Mouse (Mus musculus) spleen, postnatal 36 days (tissue): ENCODE data around the gene Trim67.

Experiments used
- DNase-seq, 2 experiments: peaks; one replicate each; pipeline ENCODE4 v3.0.0; 2022; ENCODE audit warnings: low spot score in 2 of 2, mixed read lengths in 1 of 2

Gene Trim67

DNA sequence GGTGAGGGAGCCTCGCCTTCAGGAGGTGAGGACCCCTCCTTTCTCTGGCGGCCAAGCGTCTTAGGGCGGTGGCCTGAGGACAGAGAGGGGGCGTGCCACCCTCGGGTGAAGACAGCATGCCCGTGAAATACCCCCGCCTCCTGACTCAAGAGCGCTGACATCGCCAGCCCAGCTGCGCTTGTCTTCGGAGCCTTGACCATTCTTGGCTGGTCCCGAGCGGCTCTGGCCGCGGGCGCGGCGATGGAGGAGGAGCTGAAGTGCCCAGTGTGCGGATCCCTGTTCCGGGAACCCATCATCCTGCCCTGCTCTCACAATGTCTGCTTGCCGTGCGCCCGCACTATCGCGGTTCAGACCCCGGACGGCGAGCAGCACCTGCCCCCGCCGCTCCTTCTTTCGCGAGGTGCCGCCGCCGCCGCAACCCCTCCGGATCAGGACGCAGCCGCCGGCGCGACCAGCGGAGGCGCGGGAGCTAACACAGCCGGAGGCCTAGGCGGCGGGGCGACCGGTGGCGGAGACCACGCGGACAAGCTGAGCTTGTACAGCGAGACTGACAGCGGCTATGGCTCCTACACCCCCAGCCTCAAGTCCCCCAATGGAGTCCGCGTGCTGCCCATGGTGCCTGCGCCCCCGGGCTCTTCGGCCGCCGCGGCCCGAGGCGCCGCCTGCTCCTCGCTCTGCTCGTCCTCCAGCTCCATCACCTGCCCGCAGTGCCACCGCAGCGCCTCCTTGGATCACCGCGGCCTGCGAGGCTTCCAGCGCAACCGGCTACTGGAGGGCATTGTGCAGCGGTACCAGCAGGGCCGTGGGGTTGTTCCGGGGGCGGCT, 981 bp downstream of the Trim67 start:
- no peak for DNase-seq

DNA sequence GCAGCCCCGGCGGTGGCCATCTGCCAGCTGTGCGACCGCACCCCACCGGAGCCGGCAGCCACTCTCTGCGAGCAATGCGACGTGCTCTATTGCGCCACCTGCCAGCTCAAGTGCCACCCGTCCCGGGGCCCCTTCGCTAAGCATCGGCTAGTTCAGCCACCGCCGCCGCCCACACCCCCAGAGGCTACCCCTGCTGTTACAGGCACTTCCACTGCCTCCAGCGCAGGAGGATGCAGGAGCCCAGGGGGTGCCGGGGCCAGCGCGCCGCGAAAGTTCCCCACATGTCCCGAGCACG, 1.5 kb downstream of the Trim67 start:
- peak; percentile 10 to 26 for DNase-seq

DNA sequence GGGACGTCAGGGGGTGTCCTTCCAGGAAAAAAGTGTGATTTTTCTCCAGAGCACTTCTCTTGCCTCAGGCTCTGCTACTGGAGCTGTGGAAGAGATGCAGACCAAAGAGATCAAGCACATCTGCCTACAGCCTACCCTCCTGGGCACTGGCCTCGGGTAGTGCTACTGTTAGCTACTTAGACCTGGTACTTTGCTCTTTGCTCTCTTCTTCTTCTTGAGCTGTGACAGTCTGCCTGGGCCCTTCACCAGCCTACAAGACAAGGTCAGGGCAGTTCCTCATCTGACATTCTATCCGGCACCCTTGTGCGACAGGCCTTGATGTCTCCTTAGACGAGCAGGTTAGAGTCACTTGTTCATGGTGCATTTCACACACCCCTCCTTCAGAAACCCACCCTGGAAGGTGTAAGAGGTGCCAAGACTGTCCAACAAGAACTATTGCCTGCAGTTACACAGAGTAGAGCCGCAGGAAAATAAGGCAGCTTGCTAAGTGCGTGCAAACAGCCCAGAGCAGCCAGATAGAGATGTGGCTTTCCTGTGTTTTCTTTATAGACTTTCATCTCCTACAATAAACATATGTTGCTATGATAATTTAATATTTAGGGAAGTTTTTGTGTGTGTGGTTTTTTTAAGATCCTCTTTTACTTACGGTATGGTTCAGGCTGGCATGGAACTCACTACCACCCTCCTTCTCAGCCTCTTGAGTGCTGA, 3.0 kb downstream of the Trim67 start:
- no peak for DNase-seq

DNA sequence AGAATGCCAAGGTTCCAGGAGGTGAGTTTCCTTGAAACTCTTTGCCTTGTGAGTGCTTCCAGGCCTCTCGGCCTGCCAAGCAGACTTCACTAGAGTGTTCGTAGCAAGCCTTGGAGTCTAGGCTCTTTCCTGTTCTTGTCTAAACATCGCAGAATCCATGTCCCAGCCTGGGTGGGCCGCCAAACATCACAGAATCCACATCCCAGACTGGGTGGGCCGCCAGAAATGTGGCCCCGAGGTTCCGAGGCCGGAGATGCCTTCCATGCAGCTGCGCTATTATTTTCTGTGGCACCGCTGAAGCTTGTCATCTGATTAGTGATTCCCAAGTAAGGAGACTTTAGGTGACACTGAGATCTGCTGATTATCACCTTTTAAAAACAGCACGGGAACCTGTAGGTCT, 7.7 kb downstream of the Trim67 start:
- DNase-seq = no peak

DNA sequence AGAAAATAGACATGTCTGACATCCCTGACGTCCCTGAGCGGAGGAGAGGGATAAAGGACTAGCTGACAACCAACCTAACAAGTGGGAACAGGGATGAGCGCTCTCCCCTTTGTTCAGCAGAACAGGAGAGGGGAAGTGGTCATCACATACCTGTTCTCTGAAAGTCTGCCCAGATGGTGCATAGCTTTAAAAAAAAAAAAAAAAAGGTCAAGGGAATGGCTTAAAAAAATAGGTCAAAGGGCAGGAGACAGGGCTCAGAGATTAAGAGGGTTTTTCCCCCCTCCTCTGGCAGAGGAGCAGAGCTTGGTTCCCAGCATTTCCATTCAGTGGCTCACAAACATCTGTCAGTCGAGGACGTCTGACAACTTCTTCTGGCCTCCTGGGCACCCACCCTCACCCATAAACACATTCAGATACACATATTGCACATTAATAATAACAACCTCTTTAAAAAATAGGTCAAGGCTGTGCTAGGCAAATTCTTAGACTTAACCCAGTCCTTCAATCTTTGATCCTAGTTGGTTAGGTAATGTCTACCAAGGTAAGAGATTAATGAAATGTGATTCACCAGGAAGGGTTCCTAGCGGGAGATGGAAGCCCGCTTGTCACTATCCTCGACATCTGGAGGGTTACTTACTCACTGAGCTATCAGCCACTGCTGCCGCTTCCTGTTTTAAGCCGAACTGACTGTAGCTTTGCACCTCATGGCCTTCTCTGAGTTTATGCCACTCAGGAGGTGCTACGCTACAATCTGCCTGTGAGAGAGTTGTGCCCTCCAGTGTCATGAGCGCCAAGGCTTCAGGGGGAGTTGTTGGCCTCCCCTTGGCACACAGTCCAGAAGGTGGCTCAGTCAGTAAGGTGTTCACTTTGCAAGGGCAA, 11.2 kb downstream of the Trim67 start:
- no peak for DNase-seq

DNA sequence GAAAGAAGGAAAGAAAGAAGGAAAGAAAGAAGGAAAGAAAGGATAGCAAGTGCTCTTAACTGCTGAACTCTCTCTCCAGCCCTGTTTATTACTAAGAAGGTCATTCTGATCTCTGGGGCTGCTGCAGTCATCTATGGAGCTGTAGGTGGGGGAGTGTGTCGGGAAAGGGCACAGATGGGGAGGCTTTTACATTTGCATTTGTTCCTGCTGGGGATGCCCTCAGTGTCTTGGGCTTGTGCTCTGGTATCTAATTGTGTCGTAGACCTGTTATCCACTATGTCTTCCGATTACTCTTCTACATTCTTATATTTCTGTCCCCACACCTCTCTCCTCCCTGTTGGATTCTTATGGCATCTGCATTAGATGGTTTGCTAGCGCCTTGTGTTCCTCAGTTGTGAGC, 13.1 kb downstream of the Trim67 start:
- DNase-seq = no peak

DNA sequence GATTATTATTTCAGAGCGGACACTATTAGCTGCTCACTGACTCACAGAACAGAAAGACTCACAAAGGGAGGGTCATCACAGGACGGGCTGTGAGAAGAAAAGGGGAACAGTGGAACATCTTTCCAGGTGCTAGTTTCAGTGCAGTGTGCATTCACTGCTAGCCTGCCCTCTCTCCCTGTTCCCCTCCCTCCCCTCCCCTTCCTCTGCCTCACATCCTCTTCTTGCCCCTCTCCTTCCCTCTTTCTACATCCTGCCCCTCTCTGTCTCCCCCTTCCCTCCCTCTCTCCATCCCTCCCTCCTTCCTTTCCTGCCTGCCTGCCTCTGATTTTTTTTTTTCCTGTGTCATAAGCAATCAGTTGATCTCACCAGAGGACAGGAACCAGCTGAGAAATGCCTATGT, 16.5 kb downstream of the Trim67 start:
- no peak for DNase-seq

DNA sequence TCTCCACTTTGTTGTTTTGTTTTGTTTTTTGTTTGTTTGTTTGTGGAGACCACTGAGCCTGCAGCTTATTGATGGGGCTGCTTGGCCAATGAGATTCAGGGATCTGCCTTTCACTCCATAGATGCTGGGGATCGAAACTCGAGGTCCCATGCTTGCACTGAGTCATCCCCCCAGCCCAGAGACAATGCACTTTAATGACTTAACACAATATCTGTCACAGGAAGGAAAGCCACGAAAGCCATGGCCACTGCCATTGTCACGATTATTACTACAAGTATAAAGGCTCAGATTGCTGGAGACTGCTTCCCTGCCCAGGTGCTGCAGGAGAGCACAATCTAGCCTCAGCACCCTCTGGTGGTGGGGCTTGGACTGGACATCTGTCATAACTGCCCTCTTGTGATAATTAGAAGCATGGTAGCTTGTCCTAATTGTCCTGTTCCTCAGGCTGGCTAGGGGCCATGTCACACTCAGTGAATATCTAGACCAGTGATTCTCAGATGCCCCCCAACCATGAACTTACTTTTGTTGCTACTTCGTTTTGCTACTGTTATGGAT, 17.2 kb downstream of the Trim67 start:
- no peak for DNase-seq

DNA sequence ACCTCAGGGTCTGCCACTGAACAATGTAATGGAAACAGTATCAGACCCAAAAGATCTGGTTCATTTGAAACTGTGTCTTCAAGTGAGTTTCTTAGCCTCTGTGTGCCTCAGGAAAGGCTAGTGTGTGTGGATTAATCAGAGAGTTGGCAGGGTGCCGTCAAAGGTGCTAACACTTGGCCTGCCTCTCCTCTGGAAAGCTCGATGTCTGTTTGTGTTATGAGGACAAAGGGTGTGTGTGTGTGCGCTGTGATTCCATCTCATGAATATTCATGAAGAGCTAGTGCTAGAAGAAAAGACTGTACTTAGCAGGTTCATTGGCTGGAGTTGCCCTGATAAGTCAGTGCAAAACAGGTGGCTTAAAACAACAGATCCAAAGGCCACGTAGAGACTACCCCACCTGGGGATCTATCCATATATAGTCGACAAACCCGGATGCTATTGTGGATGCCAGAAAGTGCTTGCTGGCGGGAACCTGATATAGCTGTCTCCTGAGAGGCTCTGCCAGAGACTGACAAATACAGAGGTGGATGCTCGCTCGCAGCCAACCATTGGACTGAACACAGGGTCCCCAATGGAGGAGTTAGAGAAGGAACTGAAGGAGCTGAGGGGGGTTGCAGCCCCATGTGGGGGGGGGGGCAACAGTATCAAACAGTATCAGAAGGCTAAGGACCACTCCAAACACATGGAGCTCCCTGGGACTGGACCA, 17.9 kb downstream of the Trim67 start:
- no peak for DNase-seq

DNA sequence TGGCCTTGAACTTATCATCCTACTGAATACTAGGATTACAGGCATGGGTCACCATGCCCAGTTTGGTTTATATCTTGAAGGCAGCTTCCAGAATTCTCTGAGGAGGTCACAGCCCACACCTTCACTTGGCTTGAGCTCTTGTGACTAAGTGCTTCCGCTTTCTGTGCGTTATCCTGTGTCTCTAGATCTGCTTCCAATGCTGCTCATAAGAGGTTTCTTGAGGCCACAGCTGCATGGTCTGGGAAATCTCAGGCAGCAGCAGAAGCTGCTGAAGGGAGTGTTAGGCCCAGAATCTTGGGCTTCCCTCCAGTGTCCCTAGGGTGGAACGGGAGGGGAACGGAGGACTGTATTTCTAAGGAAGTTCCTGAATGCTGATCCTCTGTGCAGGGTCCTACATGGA, 20.4 kb downstream of the Trim67 start:
- DNase-seq = no peak

DNA sequence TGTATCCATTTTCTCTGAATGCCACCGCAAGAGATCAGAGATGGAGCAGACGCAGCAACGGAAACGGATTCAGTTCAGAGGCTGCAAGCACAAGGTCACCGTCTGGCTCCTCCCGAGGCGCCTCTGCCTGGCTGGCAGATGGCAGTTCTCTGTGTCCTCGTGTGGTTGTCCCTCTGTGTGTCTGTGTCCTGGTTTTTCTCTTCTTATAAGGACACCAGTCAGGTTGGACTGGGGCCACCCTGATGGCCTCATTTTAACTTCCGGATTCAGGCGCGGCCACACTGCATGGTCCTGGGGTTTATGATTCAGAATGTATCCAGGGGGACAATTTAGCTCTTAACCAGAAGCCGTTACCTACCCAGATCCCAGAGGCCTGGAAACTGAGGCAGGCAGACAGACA, 23.0 kb downstream of the Trim67 start:
- DNase-seq = no peak

DNA sequence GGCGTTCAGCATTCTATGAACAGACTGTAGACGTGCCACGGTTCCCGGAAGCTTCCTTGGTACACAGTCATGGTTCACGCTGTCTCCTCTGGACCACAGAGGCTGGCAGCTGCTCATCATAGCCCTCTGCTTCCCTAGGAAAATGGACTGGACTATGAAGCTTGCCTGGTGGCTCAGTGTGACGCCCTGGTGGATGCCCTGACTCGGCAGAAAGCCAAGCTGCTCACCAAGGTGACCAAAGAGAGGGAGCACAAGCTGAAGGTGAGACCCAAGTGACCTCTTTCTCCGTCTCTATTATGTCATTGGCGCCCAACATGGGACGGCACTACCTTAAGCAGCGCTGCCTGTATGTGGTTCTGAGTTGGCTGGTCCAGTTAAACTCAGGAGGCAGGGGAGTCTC, 24.0 kb downstream of the Trim67 start:
- DNase-seq = no peak

DNA sequence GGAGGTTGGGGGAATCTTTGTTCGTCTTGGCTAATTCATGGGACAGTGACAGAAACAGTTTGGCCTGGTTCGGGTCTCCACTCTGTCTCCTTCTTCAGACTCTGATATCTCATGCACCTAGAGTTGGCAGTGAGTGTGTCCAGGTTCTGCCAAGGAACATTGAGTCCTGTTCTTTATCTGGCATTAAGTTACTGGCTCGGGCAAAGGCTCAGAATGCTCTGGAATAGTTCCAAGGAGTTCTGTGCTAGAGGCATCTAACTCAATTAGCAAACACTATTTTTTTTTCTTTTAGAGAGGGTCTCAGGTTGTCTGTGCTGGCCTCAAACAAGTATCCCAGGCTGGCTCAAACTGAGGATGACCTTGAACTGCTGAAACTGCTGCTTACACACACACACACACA, 24.5 kb downstream of the Trim67 start:
- DNase-seq = no peak

DNA sequence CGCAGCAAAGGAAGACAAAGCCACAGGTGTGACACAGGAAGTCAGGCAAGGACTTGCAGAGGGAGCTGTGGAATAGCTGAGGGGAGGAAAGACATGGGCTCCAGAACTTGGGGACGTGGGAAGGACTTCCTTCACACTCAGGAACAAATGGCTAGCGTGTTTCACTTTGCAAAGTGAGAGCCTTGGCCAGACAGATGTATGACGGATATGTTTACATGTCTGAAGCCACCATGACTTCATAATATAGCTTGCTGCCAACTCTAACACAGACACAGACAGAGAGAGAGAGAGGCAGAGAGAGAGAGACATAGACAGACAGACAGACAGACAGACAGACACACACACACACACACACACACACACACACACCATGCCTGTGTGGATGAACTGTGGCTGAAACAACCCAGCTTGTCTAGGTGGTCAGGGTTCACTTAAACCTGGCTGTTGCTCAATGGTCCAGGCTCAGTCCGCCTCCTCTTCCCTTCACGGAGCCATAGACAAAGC, 26.8 kb downstream of the Trim67 start:
- no peak for DNase-seq

DNA sequence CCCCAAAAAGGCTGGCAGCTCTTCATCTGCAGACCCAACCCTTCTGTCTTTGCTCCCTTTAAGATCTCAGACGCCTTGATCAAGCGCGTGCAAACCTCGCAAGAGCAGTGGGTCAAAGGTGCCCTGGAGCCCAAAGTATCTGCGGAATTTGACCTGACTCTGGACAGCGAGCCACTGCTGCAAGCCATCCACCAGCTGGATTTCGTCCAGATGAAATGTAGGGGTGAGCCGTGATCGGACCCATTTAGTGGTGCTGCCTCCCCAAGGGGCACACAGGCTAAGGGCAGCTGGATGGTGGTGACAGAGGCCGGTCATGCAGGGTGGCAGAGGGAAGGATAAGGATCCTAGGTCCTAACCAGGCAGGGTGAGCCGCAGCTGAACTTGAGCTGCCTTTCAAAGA, 27.2 kb downstream of the Trim67 start:
- DNase-seq = no peak

DNA sequence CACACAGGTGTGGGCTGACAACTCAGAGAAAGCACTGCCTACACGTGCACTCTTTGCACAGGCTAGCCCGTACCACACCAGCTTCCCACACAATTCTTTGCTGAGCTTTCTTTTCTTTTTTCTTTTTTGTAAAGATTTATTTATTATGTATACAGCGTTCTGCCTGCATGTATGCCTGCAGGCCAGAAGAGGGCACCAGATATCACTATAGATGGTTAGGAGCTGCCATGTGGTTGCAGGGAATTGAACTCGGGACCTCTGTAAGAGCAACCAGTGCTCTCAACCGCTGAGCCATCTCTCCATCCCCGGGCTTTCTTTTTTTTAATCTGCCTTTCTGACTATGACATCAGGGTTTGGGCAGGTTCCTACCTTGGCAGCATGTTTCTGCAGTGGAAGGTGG, 30.6 kb downstream of the Trim67 start:
- no peak for DNase-seq

DNA sequence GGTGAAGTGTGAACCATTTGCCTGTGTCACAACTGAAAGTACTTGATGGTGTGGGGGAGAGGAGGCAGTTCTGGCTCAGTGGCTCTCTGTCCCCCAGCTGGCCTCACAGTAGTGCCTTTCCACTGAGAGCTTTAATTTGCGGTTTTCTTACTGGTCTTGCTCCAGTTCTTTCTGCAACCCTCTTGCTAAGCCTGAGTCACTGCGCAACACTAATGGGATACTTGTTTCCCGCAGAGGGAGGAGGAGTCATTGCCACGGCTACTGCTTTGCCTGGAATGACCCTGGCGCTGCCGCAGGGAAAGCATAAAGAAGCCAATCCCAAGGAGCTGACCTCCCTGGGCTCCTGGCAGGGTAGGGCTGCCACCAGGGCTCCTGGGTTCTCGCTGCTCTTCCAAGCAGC, 33.8 kb downstream of the Trim67 start:
- no peak for DNase-seq

DNA sequence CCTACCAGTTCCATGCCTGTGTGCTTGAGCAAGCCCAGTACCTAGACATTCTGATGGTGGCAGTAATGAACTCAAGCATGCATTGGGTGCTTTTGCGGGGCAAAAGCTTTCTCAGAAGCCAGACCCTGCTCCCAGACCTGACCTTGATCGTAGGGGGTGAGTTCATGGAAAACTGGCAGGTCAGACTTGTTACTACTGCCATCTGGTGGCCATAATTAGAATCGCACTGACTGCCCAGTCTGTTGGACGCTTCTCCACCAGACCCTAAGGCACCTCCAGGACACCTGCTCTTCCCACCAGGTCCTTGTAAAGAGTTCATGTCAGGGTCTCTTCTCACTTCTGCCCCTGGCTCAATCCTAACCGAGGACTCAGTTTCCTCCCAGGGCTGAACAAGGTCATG, 34.5 kb downstream of the Trim67 start:
- DNase-seq = peak in 1 of 2 experiments; percentile 11

DNA sequence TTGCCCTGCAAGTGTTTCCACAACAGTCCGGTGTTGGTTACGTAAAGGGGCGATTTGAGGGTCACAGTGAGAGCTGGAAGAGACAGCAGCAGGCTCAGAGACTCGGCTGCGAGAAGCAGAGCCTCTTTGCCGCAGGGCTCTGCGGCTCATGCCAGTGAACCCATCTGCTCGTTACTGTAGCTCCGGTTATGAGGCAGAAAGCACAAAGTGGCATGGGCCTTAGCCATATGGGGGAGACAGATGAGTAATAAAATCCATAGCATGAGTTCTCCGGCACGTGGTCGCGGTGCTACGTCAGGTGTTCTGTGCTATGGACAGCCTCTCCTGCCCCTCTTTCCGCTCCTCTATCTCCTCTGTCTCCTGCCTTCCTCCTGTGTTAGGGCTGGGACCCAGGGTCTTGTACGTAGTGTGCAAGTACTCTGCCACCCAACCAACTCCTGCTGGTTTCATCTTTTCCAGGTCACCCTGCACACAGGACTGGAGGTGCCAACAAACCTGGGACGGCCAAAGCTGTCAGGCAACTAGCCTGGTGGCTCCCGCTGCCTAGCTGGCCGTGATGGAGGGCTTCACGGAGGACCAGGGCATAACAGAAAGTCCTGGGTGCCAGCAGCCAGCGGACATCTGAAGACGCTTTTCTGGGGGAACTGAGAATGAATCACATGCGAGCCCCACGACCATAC, 35.8 kb downstream of the Trim67 start:
- no peak for DNase-seq

DNA sequence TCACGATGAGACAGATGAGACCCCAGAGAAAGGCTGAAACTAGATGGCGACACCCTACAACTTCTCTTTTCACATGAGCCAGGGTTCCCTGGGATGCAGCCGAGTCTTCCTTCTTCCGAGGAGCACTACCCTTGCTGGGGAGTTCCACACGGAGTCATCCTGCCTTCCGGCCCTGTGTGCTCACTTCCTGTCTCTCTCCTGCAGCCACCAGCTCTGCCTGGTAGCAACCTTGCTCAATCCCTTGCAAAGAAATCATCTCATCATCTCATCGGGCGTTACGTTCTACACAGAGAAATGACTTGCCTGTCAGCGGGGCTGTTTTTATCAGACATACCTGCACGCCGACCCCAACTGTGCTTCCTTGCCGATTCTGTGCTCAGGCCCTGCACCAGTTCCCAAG, 37.2 kb downstream of the Trim67 start:
- DNase-seq = no peak

DNA sequence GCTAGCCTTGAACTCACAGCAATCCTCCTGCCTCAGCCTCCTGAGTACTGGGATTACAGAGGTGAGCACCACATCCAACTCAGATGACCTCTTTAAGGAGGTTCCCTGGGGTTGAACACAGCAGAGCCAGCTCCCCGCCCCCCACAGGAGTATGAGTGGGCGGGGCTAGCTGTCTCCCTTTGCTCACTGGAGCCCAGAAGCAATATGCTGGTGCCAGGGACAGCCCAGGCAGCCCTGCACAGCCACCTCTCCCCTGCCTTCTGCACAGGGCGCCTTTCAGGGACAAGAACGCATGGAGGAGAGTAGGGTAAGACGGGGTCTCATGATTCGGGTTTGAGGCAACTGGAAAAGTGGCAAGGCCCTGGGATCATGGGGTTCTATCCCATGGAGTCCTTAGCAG, 38.6 kb downstream of the Trim67 start:
- DNase-seq = no peak
